Mouse (Mus musculus) hindbrain, embryonic 15.5 days (tissue): ENCODE measurements at regions not wholly inside any gene's neighbourhood (a gene's known extent, or its start where the extent isn't known, plus 50 kb on each side); places are given as distances from the start of the nearest gene placed in this dataset.

Experiments used
- ATAC-seq: fragments of 200-750 bp; cut with Nextera tagmentation; 2 replicates; pipeline ENCODE4 v1.8.0; 2017; ENCODE audit warnings: low read depth, moderate number of reproducible peaks, moderate TSS enrichment; ENCODE audit not compliant: low FRiP score
- H3K27ac ChIP-seq: fragments of 300-500 bp; sonication (generic); replicated peaks from 2 replicates; pipeline ENCODE4 v1.5.1; 2015; ENCODE audit warnings: mild to moderate bottlenecking, inconsistent platforms
- H3K27me3 ChIP-seq: fragments of 300-500 bp; sonication (generic); 2 replicates; pipeline ENCODE4 v1.6.1; 2015; ENCODE audit warnings: control low read depth, inconsistent platforms
- H3K36me3 ChIP-seq: fragments of 300-500 bp; sonication (generic); 2 replicates; pipeline ENCODE4 v1.6.1; 2015; ENCODE audit warnings: control low read depth, inconsistent platforms
- H3K4me1 ChIP-seq: fragments of 300-500 bp; sonication (generic); replicated peaks from 2 replicates; pipeline ENCODE4 v1.6.1; 2015; ENCODE audit warnings: control low read depth, inconsistent platforms
- H3K4me2 ChIP-seq: fragments of 300-500 bp; sonication (generic); 2 replicates; pipeline ENCODE4 v1.6.1; 2015; ENCODE audit warnings: moderate library complexity, mild to moderate bottlenecking, inconsistent platforms
- H3K4me3 ChIP-seq: fragments of 300-500 bp; sonication (generic); 2 replicates; pipeline ENCODE4 v1.5.1; 2015; ENCODE audit warnings: mild to moderate bottlenecking, inconsistent platforms
- H3K9ac ChIP-seq: fragments of 300-500 bp; sonication (generic); 2 replicates; pipeline ENCODE4 v1.6.1; 2015; ENCODE audit warnings: inconsistent platforms
- H3K9me3 ChIP-seq: fragments of 300-500 bp; sonication (generic); 2 replicates; pipeline ENCODE4 v1.6.1; 2016; ENCODE audit warnings: control low read depth, inconsistent platforms
- WGBS: fragments of 180-500 bp; shearing (Covaris S2); methylation state at CpG from one replicate; pipeline ENCODE4 v1.1.7; 2015; 5-methylcytosine and 5-hydroxymethylcytosine counted together

DNA sequence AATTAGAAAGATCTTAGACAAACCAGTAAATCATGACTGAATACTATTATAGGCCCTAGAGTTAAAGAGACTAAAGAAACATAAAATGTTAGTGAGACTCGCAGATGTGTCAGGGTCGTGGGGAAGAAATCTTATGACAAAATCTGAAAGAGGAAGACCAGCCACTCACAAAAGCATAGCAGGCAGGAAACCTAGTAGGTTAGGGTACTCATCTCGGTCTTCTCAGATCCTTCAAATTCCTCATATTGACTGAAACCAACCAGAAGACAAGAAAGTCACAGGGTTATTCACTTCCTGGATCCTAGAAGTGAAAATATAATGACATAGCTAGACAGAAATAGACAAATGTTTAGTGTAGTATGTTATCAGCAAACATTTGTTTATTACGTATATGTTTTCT, 387.5 kb downstream of the Cenpc1 start:
- Histone ChIP-seq H3K4me2 (no peak overlapping the region), H3K27me3 (no peaks in the 10 kb centered on the region), H3K9me3 (no peaks in the 10 kb centered on the region), H3K9ac (no peak overlapping the region), H3K4me3 (no peak overlapping the region), H3K27ac (no peak overlapping the region), H3K4me1 (no peaks in the 10 kb centered on the region), H3K36me3 (no peaks in the 10 kb centered on the region)
- ATAC-seq: no peak
- 93% methylated on average over 4 of the region's 4 CpGs for WGBS

DNA sequence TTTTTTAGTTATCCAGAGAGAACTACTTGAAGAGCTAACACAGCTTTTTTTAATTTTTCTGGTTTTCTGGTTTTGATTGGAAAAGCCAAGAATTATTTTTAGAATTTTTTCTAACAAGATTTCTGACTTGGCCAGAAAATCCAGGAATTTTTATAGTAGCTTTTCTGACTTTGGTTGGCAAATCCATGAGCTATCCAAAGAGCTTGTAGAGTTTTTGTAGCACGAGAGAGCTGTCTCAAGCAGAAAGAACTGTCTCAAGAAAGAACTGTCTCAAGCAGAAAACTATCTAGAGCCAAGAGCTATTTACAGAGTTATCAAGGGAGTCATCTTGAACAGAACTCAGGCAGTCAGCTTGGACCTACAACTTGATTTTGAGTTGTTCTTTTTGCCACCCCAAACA, 394.3 kb downstream of the Cenpc1 start:
- no peak overlapping the region for H3K4me3 ChIP-seq
- H3K27ac ChIP-seq: no peak overlapping the region
- 82% methylated on average over 1 of the region's 1 CpGs for WGBS
- ATAC-seq: no peak
- no peaks in the 10 kb centered on the region for H3K9me3 ChIP-seq
- H3K4me1 ChIP-seq: no peaks in the 10 kb centered on the region
- H3K36me3 ChIP-seq: no peaks in the 10 kb centered on the region
- no peak overlapping the region for H3K4me2 ChIP-seq
- H3K9ac ChIP-seq: no peak overlapping the region
- H3K27me3 ChIP-seq: no peaks in the 10 kb centered on the region

GRCm38 (mm10) chr5:85661487-85661886, 403.9 kb downstream of the Cenpc1 start:
- no peaks in the 10 kb centered on the region for H3K36me3 ChIP-seq
- no peaks in the 10 kb centered on the region for H3K9me3 ChIP-seq
- H3K4me2 ChIP-seq: no peak overlapping the region
- no peak overlapping the region for H3K4me3 ChIP-seq
- H3K27me3 ChIP-seq: no peaks in the 10 kb centered on the region
- no peaks in the 10 kb centered on the region for H3K4me1 ChIP-seq
- 51% methylated on average over 5 of the region's 5 CpGs for WGBS
- no peak overlapping the region for H3K27ac ChIP-seq
- no peak for ATAC-seq
- no peak overlapping the region for H3K9ac ChIP-seq

- H3K9me3 ChIP-seq: no peaks in the 10 kb centered on the region
- no peaks in the 10 kb centered on the region for H3K27me3 ChIP-seq
- H3K4me2 ChIP-seq: no peak overlapping the region
- no peaks in the 10 kb centered on the region for H3K36me3 ChIP-seq
- WGBS: 48% methylated on average over 2 of the region's 2 CpGs
- H3K4me1 ChIP-seq: no peaks in the 10 kb centered on the region
- no peak overlapping the region for H3K9ac ChIP-seq
- ATAC-seq: no peak
- H3K4me3 ChIP-seq: no peak overlapping the region
- H3K27ac ChIP-seq: no peak overlapping the region
Measured at GRCm38 (mm10) chr5:85621078-85621477, 444.3 kb downstream of the Cenpc1 start.

DNA sequence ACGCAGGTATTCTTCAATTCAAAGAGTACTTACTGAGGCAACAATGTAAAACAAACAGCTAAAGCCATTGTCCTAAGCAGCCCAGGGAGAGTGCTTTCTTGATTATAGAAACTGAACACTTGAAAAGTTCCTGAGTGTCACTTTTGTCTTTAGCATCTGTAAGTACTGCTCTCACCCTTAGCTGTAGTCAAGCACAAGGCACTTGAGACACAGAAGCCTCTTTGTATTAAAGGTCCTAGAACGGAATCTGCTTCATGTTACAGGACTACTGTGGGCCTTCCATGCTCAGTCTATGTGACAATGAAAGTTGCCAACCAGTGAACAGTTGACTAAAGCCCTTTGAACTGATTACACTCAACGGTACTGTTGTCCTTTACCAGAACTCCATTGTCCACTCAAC, 450.6 kb downstream of the Cenpc1 start:
- Histone ChIP-seq H3K4me1 (no peaks in the 10 kb centered on the region), H3K9ac (no peak overlapping the region), H3K36me3 (no peaks in the 10 kb centered on the region), H3K4me2 (no peak overlapping the region), H3K27ac (no peak overlapping the region), H3K4me3 (no peak overlapping the region), H3K9me3 (no peaks in the 10 kb centered on the region), H3K27me3 (no peaks in the 10 kb centered on the region)
- no peak for ATAC-seq
- 83% methylated on average over 3 of the region's 3 CpGs for WGBS

DNA sequence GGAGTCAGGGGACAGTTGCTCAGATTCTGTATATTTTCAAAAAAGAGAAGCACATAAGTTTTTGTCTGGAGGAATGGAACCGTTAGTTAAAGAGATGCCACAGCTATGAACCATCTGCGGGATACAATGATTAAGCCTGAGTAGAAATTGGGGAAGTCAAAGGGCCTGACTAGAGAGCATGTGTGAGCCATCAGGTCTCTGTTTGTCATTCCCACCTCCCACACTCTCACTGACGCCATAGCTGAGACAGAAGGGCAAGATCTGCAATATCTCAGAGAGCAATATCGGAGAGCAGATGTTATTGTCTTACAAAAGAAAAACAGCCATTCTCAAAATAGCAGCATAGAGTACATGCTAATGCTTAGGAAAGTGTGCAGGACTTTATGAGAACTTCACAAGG, 452.8 kb downstream of the Cenpc1 start:
- no peaks in the 10 kb centered on the region for H3K27me3 ChIP-seq
- WGBS: 86% methylated on average over 4 of the region's 4 CpGs
- no peak overlapping the region for H3K4me3 ChIP-seq
- H3K9ac ChIP-seq: no peak overlapping the region
- no peak overlapping the region for H3K4me2 ChIP-seq
- ATAC-seq: no peak
- no peaks in the 10 kb centered on the region for H3K4me1 ChIP-seq
- H3K36me3 ChIP-seq: no peaks in the 10 kb centered on the region
- no peaks in the 10 kb centered on the region for H3K9me3 ChIP-seq
- H3K27ac ChIP-seq: no peak overlapping the region

GRCm38 (mm10) chr5:85609104-85609503, 456.3 kb downstream of the Cenpc1 start:
- no peak overlapping the region for H3K4me2 ChIP-seq
- no peak overlapping the region for H3K9ac ChIP-seq
- H3K4me3 ChIP-seq: no peak overlapping the region
- no peaks in the 10 kb centered on the region for H3K27me3 ChIP-seq
- no peaks in the 10 kb centered on the region for H3K36me3 ChIP-seq
- H3K27ac ChIP-seq: no peak overlapping the region
- H3K9me3 ChIP-seq: no peaks in the 10 kb centered on the region
- ATAC-seq: no peak
- 51% methylated on average over 4 of the region's 4 CpGs for WGBS
- H3K4me1 ChIP-seq: no peaks in the 10 kb centered on the region

DNA sequence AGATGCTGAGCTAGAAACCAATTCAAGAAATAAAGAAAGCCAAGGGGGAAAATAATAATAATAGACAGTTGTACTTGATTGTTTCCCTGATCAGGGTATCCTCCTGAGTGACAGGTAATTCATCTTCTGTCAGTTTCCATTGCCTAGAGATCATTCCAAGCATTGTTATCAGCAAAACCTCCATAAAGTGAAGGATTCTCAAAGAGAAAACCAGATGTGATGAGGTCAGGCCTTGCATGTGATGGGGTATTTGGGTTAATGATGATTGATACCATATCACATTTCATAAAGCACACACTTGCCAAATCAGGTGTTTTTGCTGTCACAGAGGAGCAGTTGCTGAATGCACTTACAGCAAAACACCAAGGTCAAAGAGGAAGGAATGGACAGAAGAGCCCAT, 467.2 kb downstream of the Cenpc1 start:
- Histone ChIP-seq H3K27ac (no peak overlapping the region), H3K9me3 (no peaks in the 10 kb centered on the region), H3K36me3 (no peaks in the 10 kb centered on the region), H3K4me2 (no peak overlapping the region), H3K27me3 (no peaks in the 10 kb centered on the region), H3K9ac (no peak overlapping the region), H3K4me3 (no peak overlapping the region), H3K4me1 (no peaks in the 10 kb centered on the region)
- no peak for ATAC-seq

- WGBS: 37% methylated on average over 1 of the region's 1 CpGs
Measured at GRCm38 (mm10) chr5:85595082-85595447, 470.3 kb downstream of the Cenpc1 start.

DNA sequence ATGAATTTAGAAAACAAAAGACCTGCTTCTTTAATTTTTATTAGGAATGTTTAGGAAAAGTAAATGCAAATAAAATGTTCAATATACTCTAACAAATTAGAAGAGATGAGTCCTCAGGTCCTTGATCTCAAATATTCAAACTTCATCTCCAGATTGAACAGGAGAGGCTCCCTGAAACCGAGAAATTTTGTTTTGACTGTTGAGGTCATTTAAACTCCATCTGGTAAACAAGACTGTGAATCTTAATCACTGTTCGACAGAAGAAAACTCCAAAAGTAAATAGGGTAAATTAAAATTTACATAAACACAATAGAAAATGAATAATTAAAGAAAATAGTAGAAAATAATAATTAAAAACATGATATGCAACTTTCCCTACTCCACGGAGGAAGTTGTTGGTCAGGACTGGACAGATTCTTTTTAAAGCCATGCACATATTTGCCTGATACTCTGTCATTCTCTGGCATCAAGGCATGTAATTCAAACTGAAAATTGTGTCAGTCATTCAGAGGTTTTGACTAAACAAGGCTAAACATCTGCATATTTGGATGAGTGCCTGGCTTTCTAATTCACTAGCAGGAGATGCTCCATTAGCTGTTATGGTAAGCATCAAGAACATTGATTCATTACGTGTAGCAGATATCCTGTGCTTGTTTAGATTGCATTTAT, 470.8 kb downstream of the Cenpc1 start:
- Histone ChIP-seq H3K4me1 (no peaks in the 10 kb centered on the region), H3K9ac (no peak overlapping the region), H3K27ac (no peak overlapping the region), H3K36me3 (no peaks in the 10 kb centered on the region), H3K4me3 (no peak overlapping the region), H3K4me2 (no peak overlapping the region), H3K9me3 (no peaks in the 10 kb centered on the region), H3K27me3 (no peaks in the 10 kb centered on the region)
- ATAC-seq: no peak
- WGBS: 63% methylated on average over 4 of the region's 4 CpGs

More at GRCm38 (mm10) chr5:85595082-85595447, 470.3 kb downstream of the Cenpc1 start:
- Histone ChIP-seq H3K9ac (no peak overlapping the region), H3K4me2 (no peak overlapping the region), H3K27ac (no peak overlapping the region), H3K4me3 (no peak overlapping the region), H3K4me1 (no peaks in the 10 kb centered on the region), H3K36me3 (no peaks in the 10 kb centered on the region), H3K9me3 (no peaks in the 10 kb centered on the region), H3K27me3 (no peaks in the 10 kb centered on the region)
- no peak for ATAC-seq

DNA sequence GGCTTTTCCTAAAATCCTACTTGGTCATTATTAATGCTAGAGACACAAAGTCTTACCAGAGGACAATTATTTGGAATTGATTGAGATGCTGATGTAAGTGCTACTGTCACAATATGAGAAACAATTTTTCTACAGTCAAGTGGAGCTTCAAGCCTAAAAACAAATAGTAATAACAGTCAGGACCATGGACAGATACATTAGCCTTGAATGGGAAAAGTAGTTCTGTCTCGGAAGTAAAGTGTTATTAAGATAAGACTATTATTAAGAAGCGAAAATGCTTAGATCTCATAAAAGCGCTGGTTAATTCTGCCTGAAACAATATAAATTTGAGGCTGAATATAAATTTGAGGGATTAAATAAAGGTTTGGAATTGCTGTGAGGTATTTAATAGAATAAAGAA, 473.1 kb downstream of the Cenpc1 start:
- Histone ChIP-seq H3K36me3 (no peaks in the 10 kb centered on the region), H3K4me2 (no peak overlapping the region), H3K9me3 (no peaks in the 10 kb centered on the region), H3K27me3 (no peaks in the 10 kb centered on the region), H3K9ac (no peak overlapping the region), H3K4me1 (no peaks in the 10 kb centered on the region), H3K27ac (no peak overlapping the region), H3K4me3 (no peak overlapping the region)
- 83% methylated on average over 3 of the region's 3 CpGs for WGBS
- ATAC-seq: no peak

GRCm38 (mm10) chr5:85586727-85587126, 478.7 kb downstream of the Cenpc1 start:
- no peak overlapping the region for H3K9ac ChIP-seq
- H3K4me1 ChIP-seq: no peaks in the 10 kb centered on the region
- no peaks in the 10 kb centered on the region for H3K9me3 ChIP-seq
- H3K36me3 ChIP-seq: no peaks in the 10 kb centered on the region
- no peak for ATAC-seq
- no peak overlapping the region for H3K4me2 ChIP-seq
- no peak overlapping the region for H3K4me3 ChIP-seq
- 31% methylated on average over 3 of the region's 3 CpGs for WGBS
- H3K27me3 ChIP-seq: no peaks in the 10 kb centered on the region
- no peak overlapping the region for H3K27ac ChIP-seq

DNA sequence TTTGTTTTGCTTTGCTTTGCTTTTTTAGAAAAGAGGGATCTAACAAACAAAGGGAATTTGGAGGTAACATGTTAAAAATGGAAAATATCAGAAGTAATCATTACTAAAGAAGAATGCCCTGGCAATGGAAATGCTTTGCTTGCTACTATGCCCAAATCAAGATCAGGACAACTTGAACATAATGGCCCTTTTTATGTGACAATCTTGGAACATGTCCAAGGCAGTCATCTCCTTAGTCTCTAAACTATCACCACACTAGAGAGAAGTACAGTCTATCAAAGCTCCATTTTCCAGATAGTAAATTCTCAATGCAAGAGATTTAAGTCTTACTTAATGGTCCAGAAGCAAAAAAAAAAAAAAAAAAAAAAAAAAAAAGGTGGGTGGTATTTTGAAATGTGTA, 492.9 kb downstream of the Cenpc1 start:
- H3K4me2 ChIP-seq: no peak overlapping the region
- no peak overlapping the region for H3K9ac ChIP-seq
- H3K36me3 ChIP-seq: no peaks in the 10 kb centered on the region
- no peak overlapping the region for H3K27ac ChIP-seq
- no peaks in the 10 kb centered on the region for H3K9me3 ChIP-seq
- no peak overlapping the region for H3K4me3 ChIP-seq
- H3K4me1 ChIP-seq: no peaks in the 10 kb centered on the region
- H3K27me3 ChIP-seq: no peaks in the 10 kb centered on the region
- ATAC-seq: no peak
